Mouse (Mus musculus) stomach, embryonic 16.5 days (tissue): ENCODE measurements at regions not wholly inside any gene's neighbourhood (a gene's known extent, or its start where the extent isn't known, plus 50 kb on each side); places are given as distances from the start of the nearest gene placed in this dataset.

Source experiments
- ATAC-seq: fragments of 200-750 bp; cut with Nextera tagmentation; 2 replicates; pipeline ENCODE4 v1.8.0; 2017; ENCODE audit warnings: moderate number of reproducible peaks, moderate TSS enrichment; ENCODE audit not compliant: insufficient read depth, low FRiP score
- H3K27ac ChIP-seq: fragments of 300-500 bp; sonication (generic); 2 replicates; pipeline ENCODE4 v1.5.1; 2014; ENCODE audit warnings: low read length
- H3K27me3 ChIP-seq: fragments of 300-500 bp; sonication (generic); 2 replicates; pipeline ENCODE4 v1.6.1; 2014; ENCODE audit warnings: low read length, control low read depth, mixed read lengths; ENCODE audit not compliant: control insufficient read depth, insufficient read depth
- H3K36me3 ChIP-seq: fragments of 300-500 bp; sonication (generic); 2 replicates; pipeline ENCODE4 v1.6.1; 2014; ENCODE audit warnings: low read length; ENCODE audit not compliant: control insufficient read depth, insufficient read depth
- H3K4me1 ChIP-seq: fragments of 300-500 bp; sonication (generic); 2 replicates; pipeline ENCODE4 v1.6.1; 2014; ENCODE audit warnings: low read length, control low read depth, mixed read lengths; ENCODE audit not compliant: control insufficient read depth, insufficient read depth
- H3K4me2 ChIP-seq: fragments of 300-500 bp; sonication (generic); 2 replicates; pipeline ENCODE4 v1.6.1; 2014; ENCODE audit warnings: low read depth, low read length, mixed read lengths
- H3K4me3 ChIP-seq: fragments of 300-500 bp; sonication (generic); replicated peaks from 2 replicates; pipeline ENCODE4 v1.5.1; 2014; ENCODE audit warnings: mild to moderate bottlenecking, low read length
- H3K9ac ChIP-seq: fragments of 300-500 bp; sonication (generic); 2 replicates; pipeline ENCODE4 v1.6.1; 2014; ENCODE audit warnings: low read length
- H3K9me3 ChIP-seq: fragments of 300-500 bp; sonication (generic); replicated peaks from 2 replicates; pipeline ENCODE4 v1.6.1; 2016; ENCODE audit warnings: low read length, control low read depth; ENCODE audit not compliant: control insufficient read depth
- WGBS: fragments of 180-500 bp; shearing (Covaris S2); extraction: QIAGEN DNeasy Blood & Tissue Kit; methylation state at CpG from one replicate; pipeline ENCODE4 v1.1.7; 2014; 5-methylcytosine and 5-hydroxymethylcytosine counted together

GRCm38 (mm10) chr6:35667062-35667461, 127.4 kb upstream of the Mtpn start:
- H3K27me3 ChIP-seq = no peaks in the 10 kb centered on the region
- H3K36me3 ChIP-seq = no peaks in the 10 kb centered on the region
- H3K27ac ChIP-seq = no peak overlapping the region
- 79% methylated on average over 2 of the region's 2 CpGs for WGBS
- no peak overlapping the region for H3K9ac ChIP-seq
- no peak for ATAC-seq
- no peaks in the 10 kb centered on the region for H3K4me1 ChIP-seq
- H3K4me2 ChIP-seq = no peak overlapping the region
- H3K9me3 ChIP-seq = no peaks in the 10 kb centered on the region
- H3K4me3 ChIP-seq = no peak overlapping the region

GRCm38 (mm10) chr6:35651401-35651800, 111.7 kb upstream of the Mtpn start:
- 70% methylated on average over 4 of the region's 4 CpGs for WGBS
- no peaks in the 10 kb centered on the region for H3K36me3 ChIP-seq
- no peak for ATAC-seq

GRCm38 (mm10) chr6:35645210-35645609, 105.5 kb upstream of the Mtpn start:
- Histone ChIP-seq H3K4me3 (no peak overlapping the region), H3K27ac (no peak overlapping the region), H3K4me1 (no peaks in the 10 kb centered on the region), H3K9me3 (no peaks in the 10 kb centered on the region), H3K36me3 (no peaks in the 10 kb centered on the region), H3K27me3 (no peaks in the 10 kb centered on the region), H3K9ac (no peak overlapping the region), H3K4me2 (no peak overlapping the region)
- 88% methylated on average over 7 of the region's 7 CpGs for WGBS
- no peak for ATAC-seq

More at GRCm38 (mm10) chr6:35651401-35651800, 111.7 kb upstream of the Mtpn start:
- Histone ChIP-seq H3K9ac (no peak overlapping the region), H3K27me3 (no peaks in the 10 kb centered on the region), H3K4me2 (no peak overlapping the region), H3K4me3 (no peak overlapping the region), H3K9me3 (no peaks in the 10 kb centered on the region), H3K27ac (no peak overlapping the region), H3K4me1 (no peaks in the 10 kb centered on the region)

- ATAC-seq = no peak
- no peak overlapping the region for H3K27ac ChIP-seq
- no peak overlapping the region for H3K4me3 ChIP-seq
- no peaks in the 10 kb centered on the region for H3K9me3 ChIP-seq
- H3K9ac ChIP-seq = no peak overlapping the region
- no peaks in the 10 kb centered on the region for H3K36me3 ChIP-seq
- no peaks in the 10 kb centered on the region for H3K4me1 ChIP-seq
- no peaks in the 10 kb centered on the region for H3K27me3 ChIP-seq
- no peak overlapping the region for H3K4me2 ChIP-seq
Measured at GRCm38 (mm10) chr6:35640672-35641071, 101.0 kb upstream of the Mtpn start.

GRCm38 (mm10) chr6:35608336-35608735, 68.6 kb upstream of the Mtpn start:
- no peaks in the 10 kb centered on the region for H3K36me3 ChIP-seq
- H3K27ac ChIP-seq = no peak overlapping the region
- H3K9me3 ChIP-seq = no peaks in the 10 kb centered on the region
- no peak overlapping the region for H3K4me2 ChIP-seq
- H3K4me1 ChIP-seq = no peaks in the 10 kb centered on the region
- no peak for ATAC-seq
- H3K4me3 ChIP-seq = no peak overlapping the region
- no peaks in the 10 kb centered on the region for H3K27me3 ChIP-seq
- no peak overlapping the region for H3K9ac ChIP-seq
- WGBS = 38% methylated on average over 2 of the region's 2 CpGs

GRCm38 (mm10) chr6:35605100-35605499, 65.4 kb upstream of the Mtpn start:
- Histone ChIP-seq H3K27me3 (no peaks in the 10 kb centered on the region), H3K4me3 (no peak overlapping the region), H3K4me1 (no peaks in the 10 kb centered on the region), H3K36me3 (no peaks in the 10 kb centered on the region), H3K27ac (no peak overlapping the region), H3K4me2 (no peak overlapping the region), H3K9ac (no peak overlapping the region), H3K9me3 (no peaks in the 10 kb centered on the region)
- no peak for ATAC-seq
- 60% methylated on average over 3 of the region's 3 CpGs for WGBS

GRCm38 (mm10) chr6:35601373-35601772, 61.7 kb upstream of the Mtpn start:
- 72% methylated on average over 1 of the region's 1 CpGs for WGBS
- Histone ChIP-seq H3K4me2 (no peak overlapping the region), H3K27me3 (no peaks in the 10 kb centered on the region), H3K9ac (no peak overlapping the region), H3K27ac (no peak overlapping the region), H3K4me3 (no peak overlapping the region), H3K4me1 (no peaks in the 10 kb centered on the region), H3K9me3 (no peaks in the 10 kb centered on the region), H3K36me3 (no peaks in the 10 kb centered on the region)
- ATAC-seq = no peak

GRCm38 (mm10) chr6:35599841-35600240, 60.2 kb upstream of the Mtpn start:
- Histone ChIP-seq H3K9ac (no peak overlapping the region), H3K4me1 (no peaks in the 10 kb centered on the region), H3K4me2 (no peak overlapping the region), H3K36me3 (no peaks in the 10 kb centered on the region), H3K9me3 (no peaks in the 10 kb centered on the region), H3K27me3 (no peaks in the 10 kb centered on the region), H3K27ac (no peak overlapping the region), H3K4me3 (no peak overlapping the region)
- WGBS = 57% methylated on average over 1 of the region's 1 CpGs
- no peak for ATAC-seq

- no peaks in the 10 kb centered on the region for H3K4me1 ChIP-seq
- no peak overlapping the region for H3K27ac ChIP-seq
- H3K9ac ChIP-seq = no peak overlapping the region
- H3K4me3 ChIP-seq = no peak overlapping the region
- ATAC-seq = no peak
- H3K36me3 ChIP-seq = no peaks in the 10 kb centered on the region
- no peaks in the 10 kb centered on the region for H3K27me3 ChIP-seq
- no peak overlapping the region for H3K4me2 ChIP-seq
- H3K9me3 ChIP-seq = no peaks in the 10 kb centered on the region
- WGBS = 71% methylated on average over 12 of the region's 12 CpGs
Measured at GRCm38 (mm10) chr6:35598406-35599185, 58.9 kb upstream of the Mtpn start.
